Mouse (Mus musculus) layer of hippocampus, postnatal 25 days (tissue): ENCODE results near the gene Prkaa1. TPM values are rescaled to one million over a fixed set of nuclear protein-coding genes. Genes with fewer than 3 reads are reported as not detected.
"Not testable (repeated sequence)": the region's sequence is repeated elsewhere in the genome, so short reads cannot be mapped to it uniquely, and the experiment has no call there.

Experiments
- DNase-seq, 2 experiments: peaks; one replicate each; pipeline ENCODE4 v3.0.0; 2022; ENCODE audit warnings: mixed read lengths in 2 of 2, low spot score in 1 of 2; ENCODE audit errors: extremely low spot score in 1 of 2
- total RNA-seq, 2 experiments: library from RNA; stranded (reverse); gene quantifications; 2 replicates each; pipeline ENCODE4 v1.2.3; 2021

Prkaa1 gene
- total RNA-seq, 2 experiments from 2014 or later, result 21.9 to 23.3 TPM

- DNase-seq, result no peak
These were observed 15.3 kb upstream of the Prkaa1 start for GRCm38 (mm10) chr15:5128176-5128940.

GRCm38 (mm10) chr15:5129111-5129805 is 14.4 kb upstream of the Prkaa1 start:
- DNase-seq, result no peak

GRCm38 (mm10) chr15:5130887-5131668 is 12.6 kb upstream of the Prkaa1 start:
- not testable (repeated sequence) for DNase-seq

GRCm38 (mm10) chr15:5133301-5133700 is 10.4 kb upstream of the Prkaa1 start:
- no peak for DNase-seq

GRCm38 (mm10) chr15:5134179-5134578 is 9.5 kb upstream of the Prkaa1 start:
- no peak for DNase-seq

GRCm38 (mm10) chr15:5134945-5135483 is 8.6 kb upstream of the Prkaa1 start:
- no peak for DNase-seq

- no peak for DNase-seq
These were observed 5.4 kb upstream of the Prkaa1 start for GRCm38 (mm10) chr15:5138021-5138856.

- DNase-seq, result no peak
These were observed 4.3 kb upstream of the Prkaa1 start for GRCm38 (mm10) chr15:5139366-5139765.

- DNase-seq, result no peak
These were observed 3.8 kb upstream of the Prkaa1 start for GRCm38 (mm10) chr15:5139863-5140262.

GRCm38 (mm10) chr15:5140357-5140756 is 3.3 kb upstream of the Prkaa1 start:
- no peak for DNase-seq

- no peak for DNase-seq
These were observed 1.6 kb upstream of the Prkaa1 start for GRCm38 (mm10) chr15:5142047-5142446.

- no peak for DNase-seq
These were observed 947 bp upstream of the Prkaa1 start for GRCm38 (mm10) chr15:5142714-5143113.

- peak in 1 of 2 experiments; percentile 74 for DNase-seq
These were observed 539 bp downstream of the Prkaa1 start for GRCm38 (mm10) chr15:5144021-5144778.

- DNase-seq, result no peak
These were observed 1.7 kb downstream of the Prkaa1 start for GRCm38 (mm10) chr15:5145196-5145945.

- DNase-seq, result no peak
These were observed 5.5 kb downstream of the Prkaa1 start for GRCm38 (mm10) chr15:5149187-5149586.

- no peak for DNase-seq
These were observed 8.5 kb downstream of the Prkaa1 start for GRCm38 (mm10) chr15:5152171-5152570.

- DNase-seq, result no peak
These were observed 11.0 kb downstream of the Prkaa1 start for GRCm38 (mm10) chr15:5154621-5155020.

- no peak for DNase-seq
These were observed 11.4 kb downstream of the Prkaa1 start for GRCm38 (mm10) chr15:5155093-5155492.
